Mouse (Mus musculus): ENCODE measurements around the gene Vwa5b1.

GRCm38 (mm10) chr4:138677579-138677978 is 41.9 kb upstream of the Vwa5b1 start:
- no peak for TF ChIP-seq CTCF (IDR thresholded peaks at IDR 0.05; ENCODE audit: borderline replicate concordance, control insufficient read depth, extremely low read depth, insufficient read depth, low read length, poor library complexity)
- no peak for TF ChIP-seq POLR2A (IDR thresholded peaks at IDR 0.05; ENCODE audit: control insufficient read depth, extremely low read depth, insufficient read depth, low read length, poor library complexity)
